Mouse (Mus musculus) lung, adult 2 months (tissue): Measurements from ENCODE around the gene Scarf1. TPM values are rescaled to one million over a fixed set of nuclear protein-coding genes. Genes with fewer than 3 reads are reported as not detected.

Experiments used
- DNase-seq: peaks from one replicate; pipeline ENCODE4 v3.0.0; 2022
- H3K4me1 ChIP-seq: fragments of 200-500 bp; 2 replicates; pipeline ENCODE4 v1.6.1; 2011; ENCODE audit warnings: low read length; ENCODE audit not compliant: control insufficient read depth, insufficient read depth
- H3K4me3 ChIP-seq: fragments of 200-500 bp; replicated peaks from 2 replicates; pipeline ENCODE3; 2011; ENCODE audit warnings: low read depth, mild to moderate bottlenecking, control low read depth, low read length; ENCODE audit errors: extremely low read depth
- CTCF ChIP-seq: fragments of 200-500 bp; IDR thresholded peaks from 2 replicates; pipeline ENCODE4 v1.5.1; 2011; ENCODE audit warnings: mild to moderate bottlenecking, low read length, control low read depth; ENCODE audit not compliant: insufficient read depth
- POLR2A ChIP-seq: fragments of 200-500 bp; IDR thresholded peaks from 2 replicates; pipeline ENCODE4 v1.6.1; 2011; ENCODE audit warnings: low read depth, mild to moderate bottlenecking, control low read depth, low read length, borderline replicate concordance; ENCODE audit errors: extremely low read depth
- WGBS: fragments of 180-500 bp; shearing (Covaris S2); methylation state at CpG from one replicate; pipeline ENCODE4 v1.1.7; 2018; 5-methylcytosine and 5-hydroxymethylcytosine counted together
- polyA plus RNA-seq: library from polyadenylated mRNA; depleted of rRNA; stranded (reverse); fragments of >200 nt; gene quantifications from 2 replicates; pipeline ENCODE4 v1.2.3, GENCODE M21; 2012

The Scarf1 gene
- polyA plus RNA-seq, 1 experiment = 50.1 TPM

DNA sequence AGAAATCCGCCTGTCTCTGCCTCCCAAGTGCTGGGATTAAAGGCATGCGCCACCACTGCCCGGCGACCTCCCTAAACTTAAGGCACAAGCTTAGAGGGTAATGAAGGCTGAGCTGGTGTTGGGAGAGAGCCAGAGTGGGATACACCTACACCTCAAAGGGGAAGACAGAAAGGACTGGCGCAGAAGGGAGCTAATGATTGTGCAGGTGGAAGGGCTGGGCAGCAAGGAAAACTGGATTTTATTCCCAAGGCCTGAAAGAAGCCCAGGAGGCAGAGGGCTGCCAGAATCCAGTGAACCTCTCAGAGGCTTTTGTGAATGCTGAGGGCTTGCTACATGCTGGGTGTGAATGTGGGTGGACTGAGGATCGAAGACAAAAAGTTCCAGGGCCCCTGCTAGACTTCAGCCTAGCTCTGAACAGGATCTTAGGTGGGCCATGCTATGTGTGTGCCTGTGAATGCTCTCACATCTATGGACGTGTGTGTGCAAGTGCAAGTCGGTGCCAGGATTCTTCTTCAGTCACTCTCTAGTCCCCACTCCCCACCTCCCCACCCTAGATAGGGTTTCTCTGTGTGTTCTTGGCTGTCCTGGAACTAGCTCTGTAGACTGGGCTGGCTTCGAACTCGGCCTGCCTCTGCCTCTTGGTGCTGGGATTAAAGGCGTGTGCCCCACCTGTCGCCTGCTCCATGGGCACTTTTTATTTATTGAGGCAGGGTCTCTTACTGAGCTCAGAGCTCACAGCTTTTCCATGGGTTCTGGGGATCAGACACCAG lies 23.1 kb downstream of the Scarf1 start:
- DNase-seq = no peak
- Histone ChIP-seq H3K4me3 (no peak overlapping the region), H3K4me1 (peaks cover 29% of the 10 kb centered on the region)
- WGBS = 88% methylated on average over 12 of the region's 12 CpGs
- TF ChIP-seq POLR2A = no peak
- no peak for TF ChIP-seq CTCF

DNA sequence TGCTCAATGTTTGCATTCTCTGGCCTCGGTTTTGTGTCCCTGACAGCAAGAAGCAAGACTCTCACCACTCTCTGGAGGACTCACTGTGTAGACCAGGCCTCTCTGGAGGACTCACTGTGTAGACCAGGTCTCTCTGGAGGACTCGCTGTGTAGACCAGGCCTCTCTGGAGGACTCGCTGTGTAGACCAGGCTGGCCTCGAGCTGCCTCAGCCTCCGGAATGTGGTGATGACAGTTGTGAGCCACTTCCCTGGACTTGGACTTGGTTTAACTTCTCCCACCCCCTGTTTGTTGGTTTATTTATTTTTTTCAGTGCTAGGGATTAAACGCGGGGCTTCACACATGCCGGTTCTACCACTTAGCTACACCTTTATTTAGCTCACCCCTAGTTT lies 23.7 kb downstream of the Scarf1 start:
- DNase-seq = no peak
- 66% methylated on average over 8 of the region's 8 CpGs for WGBS
- H3K4me1 ChIP-seq = peaks cover 30% of the 10 kb centered on the region

DNA sequence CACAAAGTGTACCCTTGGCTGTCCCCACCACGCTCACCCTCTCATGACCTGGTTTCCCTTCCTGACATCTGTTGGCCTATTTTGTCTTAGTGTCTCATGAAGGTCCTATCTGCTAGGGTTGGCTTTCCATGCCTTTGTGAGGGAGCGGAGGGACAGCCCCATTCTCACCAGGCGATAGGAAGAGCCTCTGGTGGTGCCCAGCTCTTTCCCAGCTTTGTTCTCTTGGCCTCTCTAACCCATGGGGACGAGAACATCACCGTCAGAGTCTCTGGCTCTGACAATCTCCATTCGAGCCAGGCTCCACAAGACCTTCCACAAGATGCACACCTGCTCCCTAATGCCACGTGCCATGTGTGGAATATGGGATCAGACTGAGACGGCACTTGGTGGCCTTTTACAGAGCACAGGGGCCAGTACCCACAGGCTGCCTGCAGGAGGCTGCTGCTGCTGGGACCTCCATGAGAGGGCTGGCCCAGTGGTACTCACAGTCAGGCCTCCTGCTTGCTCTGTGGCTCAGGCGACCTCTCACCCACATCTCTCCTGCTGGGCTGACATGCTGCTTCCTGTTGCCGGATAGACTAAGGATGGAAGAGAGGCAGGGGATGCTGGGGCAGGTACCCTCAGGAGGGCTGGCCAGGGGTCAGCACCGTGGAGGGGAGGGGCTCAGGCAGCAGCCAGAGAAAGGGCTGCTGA lies 24.3 kb downstream of the Scarf1 start:
- TF ChIP-seq CTCF (no peak), POLR2A (no peak)
- DNase-seq = no peak
- Histone ChIP-seq H3K4me3 (no peak overlapping the region), H3K4me1 (peaks cover 28% of the 10 kb centered on the region)
- 54% methylated on average over 11 of the region's 11 CpGs for WGBS

More for the DNA sequence above, 23.7 kb downstream of the Scarf1 start:
- no peak overlapping the region for H3K4me3 ChIP-seq
- TF ChIP-seq POLR2A (no peak), CTCF (no peak)

DNA sequence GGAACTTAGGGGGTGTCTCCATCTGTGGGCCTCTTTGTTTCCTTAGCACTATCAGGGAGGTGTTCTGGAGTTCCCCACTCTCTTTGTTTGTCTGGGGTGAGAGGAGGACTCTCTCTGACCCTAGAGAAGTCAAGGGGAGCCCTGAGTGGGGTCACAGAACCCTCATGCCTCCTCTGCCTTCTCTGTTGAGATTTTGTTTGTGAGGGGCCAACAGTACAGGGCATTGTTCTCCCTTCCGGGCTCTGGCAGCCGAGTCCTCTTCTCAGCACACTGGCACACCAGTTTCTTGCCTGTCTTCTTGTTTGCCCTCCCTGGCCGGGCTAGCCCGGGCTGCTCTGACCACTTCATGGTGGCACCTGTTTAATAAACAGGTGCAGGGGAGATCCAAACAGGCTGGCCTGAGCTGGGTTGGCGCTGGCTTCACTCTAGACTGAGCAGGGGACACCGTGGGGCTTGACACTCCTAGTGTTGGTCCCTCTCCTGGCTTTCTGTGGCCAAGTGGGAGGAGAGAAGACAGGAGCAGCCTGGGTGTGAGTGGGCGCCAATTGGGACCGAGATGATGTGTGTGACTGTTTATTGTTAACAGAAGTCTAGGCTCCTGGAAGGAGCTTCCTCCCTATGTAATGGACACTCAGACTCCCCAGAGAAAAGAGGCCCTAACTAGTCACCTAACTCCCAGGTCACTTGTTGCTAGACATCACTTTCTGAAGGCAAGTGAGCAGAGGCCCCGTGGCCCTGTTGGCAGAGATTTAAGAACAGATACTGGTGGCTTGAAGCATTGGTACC lies 25.0 kb downstream of the Scarf1 start:
- WGBS = 33% methylated on average over 9 of the region's 9 CpGs
- DNase-seq = no peak
- peaks cover 26% of the 10 kb centered on the region for H3K4me1 ChIP-seq
- no peak for TF ChIP-seq CTCF
- TF ChIP-seq POLR2A = no peak
- H3K4me3 ChIP-seq = no peak overlapping the region

DNA sequence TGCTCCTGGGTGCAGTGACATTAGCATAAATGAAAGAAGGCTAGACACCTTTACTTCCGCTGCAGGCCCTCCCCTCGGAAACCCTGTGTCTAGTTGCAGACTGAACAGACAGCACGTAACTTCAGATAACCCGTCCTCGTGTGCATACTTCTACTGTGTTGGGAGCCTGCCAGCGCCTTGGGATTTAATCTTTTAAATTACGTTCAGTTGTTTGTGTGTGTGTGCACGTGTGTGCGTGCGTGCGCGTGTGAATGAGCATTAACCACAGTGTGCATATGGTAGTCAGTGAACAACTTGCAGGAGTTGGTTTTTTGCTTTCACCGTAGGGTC lies 25.6 kb downstream of the Scarf1 start:
- DNase-seq = no peak
- 79% methylated on average over 13 of the region's 13 CpGs for WGBS
- Histone ChIP-seq H3K4me3 (no peak overlapping the region), H3K4me1 (peaks cover 26% of the 10 kb centered on the region)
- TF ChIP-seq CTCF = no peak
- no peak for TF ChIP-seq POLR2A

DNA sequence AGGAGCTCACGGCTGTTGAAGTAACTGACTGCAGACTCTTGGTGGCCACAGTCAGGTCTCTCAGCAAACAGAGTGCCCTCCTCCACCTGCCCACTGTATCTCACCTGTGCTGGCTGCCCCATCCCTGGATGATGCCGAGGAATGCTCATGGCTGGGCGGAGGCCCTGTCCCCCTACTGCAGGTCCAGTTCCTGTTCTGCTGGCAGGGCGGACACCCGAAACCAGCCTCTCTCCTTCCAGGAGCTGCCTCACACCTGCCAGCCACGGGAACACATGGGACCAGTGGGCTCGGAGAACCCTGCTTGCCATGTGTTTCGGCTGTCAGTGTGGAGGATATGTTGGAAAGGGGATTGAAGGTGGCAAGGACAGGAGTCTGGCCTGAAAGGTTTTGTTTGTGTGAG lies 26.9 kb downstream of the Scarf1 start:
- no peak for DNase-seq
- H3K4me1 ChIP-seq = peaks cover 24% of the 10 kb centered on the region
- WGBS = 80% methylated on average over 8 of the region's 8 CpGs
- TF ChIP-seq CTCF = no peak
- TF ChIP-seq POLR2A = no peak
- H3K4me3 ChIP-seq = no peak overlapping the region

DNA sequence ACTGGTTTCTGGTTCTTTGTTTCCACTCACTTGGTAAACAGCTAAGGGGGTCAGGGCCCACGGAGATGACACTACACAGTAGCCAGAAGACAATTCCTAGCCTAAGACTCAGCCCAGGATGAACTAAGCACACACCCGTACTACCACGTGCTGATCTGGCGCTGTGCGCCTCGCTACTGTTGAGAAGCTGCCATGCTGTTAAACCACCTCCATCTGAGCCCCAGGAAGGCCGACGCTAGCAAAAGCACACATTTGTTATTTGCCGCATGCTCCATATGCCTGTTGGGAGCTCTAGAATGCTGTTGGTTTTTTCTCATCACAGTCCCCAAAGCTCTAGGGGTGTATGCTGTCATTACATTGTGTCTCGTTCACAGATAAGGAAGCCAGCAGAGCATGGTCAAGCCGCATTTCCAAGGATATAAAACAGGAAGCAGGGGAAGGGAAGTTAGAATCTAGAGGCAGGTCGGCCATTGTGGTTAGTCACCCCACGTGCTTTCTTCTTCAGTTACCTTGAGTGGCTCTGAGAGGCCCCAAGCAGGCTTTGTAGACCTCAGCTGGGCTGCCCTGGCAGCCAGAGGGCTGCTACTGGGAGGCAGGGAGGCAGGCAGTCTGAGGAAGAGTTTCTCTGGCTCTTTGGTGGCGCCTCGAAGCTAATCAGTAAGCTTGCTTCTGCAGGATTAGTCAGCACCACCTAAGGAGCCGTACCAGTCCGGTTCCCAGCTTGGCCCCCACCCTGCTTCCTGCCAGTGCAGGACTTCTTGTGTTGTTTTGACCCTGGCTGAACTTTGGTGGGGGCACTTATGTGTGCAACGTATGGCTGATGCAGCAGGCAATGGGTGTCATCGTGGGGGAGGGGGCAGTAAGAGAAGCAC lies 27.6 kb downstream of the Scarf1 start:
- Histone ChIP-seq H3K4me1 (peaks cover 24% of the 10 kb centered on the region), H3K4me3 (no peak overlapping the region)
- no peak for TF ChIP-seq CTCF
- no peak for TF ChIP-seq POLR2A
- DNase-seq = no peak
- 53% methylated on average over 19 of the region's 19 CpGs for WGBS

DNA sequence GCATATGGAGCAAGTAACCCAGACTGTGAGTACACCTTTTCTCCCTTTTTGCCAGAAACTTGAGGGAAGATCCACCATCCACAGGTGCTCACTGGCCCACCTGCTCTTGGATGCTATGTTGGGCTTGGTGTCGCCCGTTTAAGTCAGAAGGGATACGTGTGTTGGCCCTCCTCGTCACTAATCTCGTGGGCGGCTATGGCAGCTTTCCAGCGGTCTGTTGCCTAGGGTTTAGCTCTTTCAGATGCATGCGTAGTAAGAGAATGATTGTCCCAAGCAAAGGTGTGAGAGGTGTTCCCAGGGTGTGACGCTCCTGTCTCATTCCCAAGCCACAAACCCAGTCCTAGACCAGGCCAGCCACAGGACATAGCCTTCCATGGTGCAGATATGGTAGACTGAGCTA lies 31.4 kb downstream of the Scarf1 start:
- TF ChIP-seq CTCF = no peak
- no peak for TF ChIP-seq POLR2A
- WGBS = 88% methylated on average over 9 of the region's 9 CpGs
- no peak overlapping the region for H3K4me3 ChIP-seq
- no peak for DNase-seq
- H3K4me1 ChIP-seq = peaks cover 16% of the 10 kb centered on the region

DNA sequence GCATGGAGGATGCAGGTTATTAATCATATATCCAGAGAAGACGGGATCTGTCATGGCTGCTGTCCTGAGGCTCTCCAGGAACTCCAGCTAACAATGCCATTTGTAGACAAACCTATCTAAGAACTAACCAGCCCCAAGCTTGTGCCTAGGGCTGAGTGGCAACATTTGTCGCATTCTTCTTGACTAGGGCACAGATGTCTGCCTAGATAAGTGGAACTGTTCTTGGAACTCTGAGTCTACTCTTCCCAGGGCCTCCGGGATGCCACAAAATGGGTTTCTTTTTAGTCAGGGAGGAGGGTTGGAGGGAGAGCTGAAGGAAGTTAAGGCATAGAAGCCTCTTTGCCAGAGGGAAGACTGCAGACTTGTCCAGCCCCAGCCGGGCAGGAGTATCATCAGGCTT lies 32.7 kb downstream of the Scarf1 start:
- TF ChIP-seq POLR2A = no peak
- no peak for TF ChIP-seq CTCF
- DNase-seq = peak; percentile 6
- H3K4me1 ChIP-seq = peaks cover 18% of the 10 kb centered on the region
- 68% methylated on average over 4 of the region's 4 CpGs for WGBS
- no peak overlapping the region for H3K4me3 ChIP-seq
